Mouse (Mus musculus): Measurements from ENCODE around the gene Myo9a. TPM values are rescaled to one million over a fixed set of nuclear protein-coding genes. Genes with fewer than 3 reads are reported as not detected.

Gene Myo9a
- polyA plus RNA-seq, 1 experiment from 2014 or later: 13.2 TPM

- Histone ChIP-seq H3K4me2 (no peak overlapping the region), H3K9me3 (no peaks in the 10 kb centered on the region), H3K27ac (no peak overlapping the region), H3K4me3 (no peak overlapping the region), H3K9ac (no peak overlapping the region), H3K27me3 (no peaks in the 10 kb centered on the region), H3K36me3 (no peaks in the 10 kb centered on the region), H3K4me1 (peaks cover 27% of the 10 kb centered on the region)
- ATAC-seq (ENCODE audit: borderline replicate concordance, extremely low read depth, low FRiP score, low TSS enrichment): no peak
- WGBS: 51% methylated on average over 10 of the region's 10 CpGs
These were observed 25.2 kb upstream of the Myo9a start for GRCm38 (mm10) chr9:59725515-59725914.

GRCm38 (mm10) chr9:59727569-59728286, 23.0 kb upstream of the Myo9a start:
- Histone ChIP-seq H3K9me3 (no peaks in the 10 kb centered on the region), H3K4me1 (peaks cover 27% of the 10 kb centered on the region), H3K4me2 (no peak overlapping the region), H3K27ac (0 out of 2 replicates have a peak overlapping the region, but pooled peaks have one; percentile 26), H3K9ac (no peak overlapping the region), H3K4me3 (no peak overlapping the region), H3K27me3 (no peaks in the 10 kb centered on the region), H3K36me3 (no peaks in the 10 kb centered on the region)
- WGBS: 70% methylated on average over 11 of the region's 11 CpGs
- no peak for ATAC-seq (ENCODE audit: borderline replicate concordance, extremely low read depth, low FRiP score, low TSS enrichment)

GRCm38 (mm10) chr9:59731136-59731535, 19.6 kb upstream of the Myo9a start:
- ATAC-seq (ENCODE audit: borderline replicate concordance, extremely low read depth, low FRiP score, low TSS enrichment): no peak
- no peak overlapping the region for H3K4me2 ChIP-seq
- H3K9me3 ChIP-seq: no peaks in the 10 kb centered on the region
- H3K4me3 ChIP-seq: no peak overlapping the region
- H3K27me3 ChIP-seq: no peaks in the 10 kb centered on the region
- H3K4me1 ChIP-seq: peaks cover 12% of the 10 kb centered on the region; the same call in 1 of the 2 replicates
- no peak overlapping the region for H3K27ac ChIP-seq
- 92% methylated on average over 5 of the region's 5 CpGs for WGBS
- no peak overlapping the region for H3K9ac ChIP-seq
- no peaks in the 10 kb centered on the region for H3K36me3 ChIP-seq

GRCm38 (mm10) chr9:59733075-59733474, 17.6 kb upstream of the Myo9a start:
- 42% methylated on average over 6 of the region's 6 CpGs for WGBS
- no peak; the same call in 1 of the 2 replicates for ATAC-seq (ENCODE audit: borderline replicate concordance, extremely low read depth, low FRiP score, low TSS enrichment)
- Histone ChIP-seq H3K4me3 (no peak overlapping the region), H3K4me2 (no peak overlapping the region), H3K27me3 (no peaks in the 10 kb centered on the region), H3K9ac (no peak overlapping the region), H3K36me3 (no peaks in the 10 kb centered on the region), H3K27ac (peak overlapping the region; percentile 49), H3K4me1 (peaks cover 6% of the 10 kb centered on the region; the same call in 1 of the 2 replicates), H3K9me3 (no peaks in the 10 kb centered on the region)

GRCm38 (mm10) chr9:59735394-59735793, 15.3 kb upstream of the Myo9a start:
- ATAC-seq (ENCODE audit: borderline replicate concordance, extremely low read depth, low FRiP score, low TSS enrichment): no peak
- Histone ChIP-seq H3K27ac (no peak overlapping the region), H3K4me3 (no peak overlapping the region), H3K4me1 (peaks cover 5% of the 10 kb centered on the region; the same call in 1 of the 2 replicates), H3K36me3 (no peaks in the 10 kb centered on the region), H3K9me3 (no peaks in the 10 kb centered on the region), H3K27me3 (no peaks in the 10 kb centered on the region), H3K4me2 (no peak overlapping the region), H3K9ac (no peak overlapping the region)
- 15% methylated on average over 4 of the region's 4 CpGs for WGBS

- no peak overlapping the region for H3K27ac ChIP-seq
- no peak for ATAC-seq (ENCODE audit: borderline replicate concordance, extremely low read depth, low FRiP score, low TSS enrichment)
- H3K4me1 ChIP-seq: no peaks in the 10 kb centered on the region
- 69% methylated on average over 2 of the region's 2 CpGs for WGBS
- no peak overlapping the region for H3K4me2 ChIP-seq
- H3K9ac ChIP-seq: no peak overlapping the region
- H3K9me3 ChIP-seq: no peaks in the 10 kb centered on the region
- H3K27me3 ChIP-seq: no peaks in the 10 kb centered on the region
- no peaks in the 10 kb centered on the region for H3K36me3 ChIP-seq
- H3K4me3 ChIP-seq: no peak overlapping the region
These were observed 10.1 kb upstream of the Myo9a start for GRCm38 (mm10) chr9:59740593-59740992.

- Histone ChIP-seq H3K4me1 (peaks cover under 1% of the 10 kb centered on the region; the same call in 1 of the 2 replicates), H3K9me3 (no peaks in the 10 kb centered on the region), H3K9ac (no peak overlapping the region), H3K27me3 (no peaks in the 10 kb centered on the region), H3K4me2 (no peak overlapping the region), H3K4me3 (no peak overlapping the region), H3K27ac (no peak overlapping the region), H3K36me3 (no peaks in the 10 kb centered on the region)
- ATAC-seq (ENCODE audit: borderline replicate concordance, extremely low read depth, low FRiP score, low TSS enrichment): no peak
- WGBS: 94% methylated on average over 3 of the region's 3 CpGs
These were observed 6.8 kb upstream of the Myo9a start for GRCm38 (mm10) chr9:59743903-59744302.

- Histone ChIP-seq H3K9me3 (no peaks in the 10 kb centered on the region), H3K27ac (no peak overlapping the region), H3K4me2 (no peak overlapping the region), H3K9ac (no peak overlapping the region), H3K27me3 (no peaks in the 10 kb centered on the region), H3K4me1 (peaks cover 13% of the 10 kb centered on the region), H3K4me3 (no peak overlapping the region), H3K36me3 (no peaks in the 10 kb centered on the region)
- ATAC-seq (ENCODE audit: borderline replicate concordance, extremely low read depth, low FRiP score, low TSS enrichment): no peak
- 76% methylated on average over 2 of the region's 2 CpGs for WGBS
These were observed 2.3 kb upstream of the Myo9a start for GRCm38 (mm10) chr9:59748387-59748786.

- no peaks in the 10 kb centered on the region for H3K27me3 ChIP-seq
- WGBS: 79% methylated on average over 11 of the region's 11 CpGs
- H3K4me2 ChIP-seq: no peak overlapping the region
- H3K9me3 ChIP-seq: no peaks in the 10 kb centered on the region
- no peak overlapping the region for H3K4me3 ChIP-seq
- no peak overlapping the region for H3K9ac ChIP-seq
- peaks cover 13% of the 10 kb centered on the region for H3K4me1 ChIP-seq
- no peak for ATAC-seq (ENCODE audit: borderline replicate concordance, extremely low read depth, low FRiP score, low TSS enrichment)
- no peaks in the 10 kb centered on the region for H3K36me3 ChIP-seq
- H3K27ac ChIP-seq: no peak overlapping the region
These were observed 1.7 kb upstream of the Myo9a start for GRCm38 (mm10) chr9:59748969-59749368.

- no peaks in the 10 kb centered on the region for H3K27me3 ChIP-seq
- no peak for ATAC-seq (ENCODE audit: borderline replicate concordance, extremely low read depth, low FRiP score, low TSS enrichment)
- H3K27ac ChIP-seq: peak overlapping the region; percentile 89; the same call in 1 of the 2 replicates
- 27% methylated on average over 12 of the region's 12 CpGs for WGBS
- peak overlapping the region; percentile 93 for H3K4me3 ChIP-seq
- no peaks in the 10 kb centered on the region for H3K36me3 ChIP-seq
- H3K9me3 ChIP-seq: no peaks in the 10 kb centered on the region
- peak overlapping the region; percentile 57 for H3K9ac ChIP-seq
- H3K4me2 ChIP-seq: peak overlapping the region; percentile 60
- H3K4me1 ChIP-seq: peaks cover 13% of the 10 kb centered on the region
These were observed 973 bp upstream of the Myo9a start for GRCm38 (mm10) chr9:59749581-59750265.

- peak; percentile 95 for ATAC-seq (ENCODE audit: borderline replicate concordance, extremely low read depth, low FRiP score, low TSS enrichment)
- Histone ChIP-seq H3K27me3 (no peaks in the 10 kb centered on the region), H3K4me1 (peaks cover 16% of the 10 kb centered on the region), H3K4me3 (peak overlapping the region; percentile 93), H3K4me2 (peak overlapping the region; percentile 77), H3K9me3 (no peaks in the 10 kb centered on the region), H3K36me3 (no peaks in the 10 kb centered on the region), H3K27ac (peak overlapping the region; percentile 94), H3K9ac (peak overlapping the region; percentile 81)
- under 1% methylated on average over 43 of the region's 49 CpGs for WGBS
These were observed 428 bp downstream of the Myo9a start for GRCm38 (mm10) chr9:59751066-59751581.

GRCm38 (mm10) chr9:59751966-59752365, 1.3 kb downstream of the Myo9a start:
- no peak for ATAC-seq (ENCODE audit: borderline replicate concordance, extremely low read depth, low FRiP score, low TSS enrichment)
- H3K36me3 ChIP-seq: no peaks in the 10 kb centered on the region
- peak overlapping the region; percentile 81 for H3K9ac ChIP-seq
- whole genome bisulfite sequencing: 5% methylated on average over 2 of the region's 2 CpGs
- peak overlapping the region; percentile 13; the same call in 1 of the 2 replicates for H3K27ac ChIP-seq
- no peaks in the 10 kb centered on the region for H3K27me3 ChIP-seq
- peak overlapping the region; percentile 93 for H3K4me3 ChIP-seq
- H3K9me3 ChIP-seq: no peaks in the 10 kb centered on the region
- peaks cover 16% of the 10 kb centered on the region for H3K4me1 ChIP-seq
- peak overlapping the region; percentile 77 for H3K4me2 ChIP-seq

Data from lung, embryonic 15.5 days (tissue).